Mouse (Mus musculus): Measurements from ENCODE around the gene Lca5l. TPM values are rescaled to one million over a fixed set of nuclear protein-coding genes. Genes with fewer than 3 reads are reported as not detected.

Lca5l gene
- polyA plus RNA-seq (2012; rRNA removed) = 0.91 and 1.0 TPM in 2 replicates

- TF ChIP-seq POLR2A (IDR thresholded peaks at IDR 0.05; ENCODE audit: borderline replicate concordance, extremely low read depth, low read depth, low read length) (peak; percentile 56; the same call in 1 of the 2 replicates), CTCF (IDR thresholded peaks at IDR 0.05; ENCODE audit: insufficient read depth, low read length) (no peak)
- peak; percentile 99 for DNase-seq
- Histone ChIP-seq H3K4me3 (replicated peaks; ENCODE audit: extremely low read depth, low read depth, low read length) (peak within 1 kb of the TSS; percentile 87), H3K4me1 (ENCODE audit: control insufficient read depth, insufficient read depth, low read length) (no peaks in the 10 kb centered on the region; the same call in 1 of the 2 replicates)
- under 1% methylated on average over 76 of the region's 77 CpGs for WGBS
Measured at GRCm38 (mm10) chr16:96191531-96192506, at the start of gene Lca5l. Gene Lca5l, minus strand, starts transcription at chr16:96192271.

- H3K4me1 ChIP-seq (ENCODE audit: control insufficient read depth, insufficient read depth, low read length) = no peaks in the 10 kb centered on the region
- DNase-seq = no peak
- WGBS = 76% methylated on average over 17 of the region's 17 CpGs
- TF ChIP-seq POLR2A (IDR thresholded peaks at IDR 0.05; ENCODE audit: borderline replicate concordance, extremely low read depth, low read depth, low read length) (no peak), CTCF (IDR thresholded peaks at IDR 0.05; ENCODE audit: insufficient read depth, low read length) (no peak)
- no peak within 1 kb of the TSS for H3K4me3 ChIP-seq (replicated peaks; ENCODE audit: extremely low read depth, low read depth, low read length)
Measured at GRCm38 (mm10) chr16:96235366-96235970, 43.4 kb upstream of the Lca5l start, which contains the start of gene B3galt5. Gene B3galt5, plus strand, starts transcription at chr16:96235801.

- Histone ChIP-seq H3K4me1 (ENCODE audit: control insufficient read depth, insufficient read depth, low read length) (no peaks in the 10 kb centered on the region), H3K4me3 (replicated peaks; ENCODE audit: extremely low read depth, low read depth, low read length) (no peak overlapping the region)
- DNase-seq = no peak
- TF ChIP-seq POLR2A (IDR thresholded peaks at IDR 0.05; ENCODE audit: borderline replicate concordance, extremely low read depth, low read depth, low read length) (no peak), CTCF (IDR thresholded peaks at IDR 0.05; ENCODE audit: insufficient read depth, low read length) (no peak)
- 87% methylated on average over 8 of the region's 8 CpGs for WGBS
Measured at GRCm38 (mm10) chr16:96233996-96234395, 41.9 kb upstream of the Lca5l start.

GRCm38 (mm10) chr16:96231974-96232373 lies 39.9 kb upstream of the Lca5l start:
- Histone ChIP-seq H3K4me3 (replicated peaks; ENCODE audit: extremely low read depth, low read depth, low read length) (no peak overlapping the region), H3K4me1 (ENCODE audit: control insufficient read depth, insufficient read depth, low read length) (no peaks in the 10 kb centered on the region)
- DNase-seq = no peak
- no peak for TF ChIP-seq POLR2A (IDR thresholded peaks at IDR 0.05; ENCODE audit: borderline replicate concordance, extremely low read depth, low read depth, low read length)
- TF ChIP-seq CTCF (IDR thresholded peaks at IDR 0.05; ENCODE audit: insufficient read depth, low read length) = no peak
- 84% methylated on average over 8 of the region's 8 CpGs for WGBS

- DNase-seq = no peak
- Histone ChIP-seq H3K4me3 (replicated peaks; ENCODE audit: extremely low read depth, low read depth, low read length) (no peak overlapping the region), H3K4me1 (ENCODE audit: control insufficient read depth, insufficient read depth, low read length) (no peaks in the 10 kb centered on the region)
- WGBS = 91% methylated on average over 4 of the region's 4 CpGs
- TF ChIP-seq CTCF (IDR thresholded peaks at IDR 0.05; ENCODE audit: insufficient read depth, low read length) = no peak
- TF ChIP-seq POLR2A (IDR thresholded peaks at IDR 0.05; ENCODE audit: borderline replicate concordance, extremely low read depth, low read depth, low read length) = no peak
Measured at GRCm38 (mm10) chr16:96231251-96231650, 39.2 kb upstream of the Lca5l start.

GRCm38 (mm10) chr16:96230411-96230810 lies 38.3 kb upstream of the Lca5l start:
- peak; percentile 45 for DNase-seq
- no peak overlapping the region for H3K4me3 ChIP-seq (replicated peaks; ENCODE audit: extremely low read depth, low read depth, low read length)
- no peak for TF ChIP-seq POLR2A (IDR thresholded peaks at IDR 0.05; ENCODE audit: borderline replicate concordance, extremely low read depth, low read depth, low read length)
- TF ChIP-seq CTCF (IDR thresholded peaks at IDR 0.05; ENCODE audit: insufficient read depth, low read length) = peak; percentile 86
- WGBS = 27% methylated on average over 11 of the region's 11 CpGs
- H3K4me1 ChIP-seq (ENCODE audit: control insufficient read depth, insufficient read depth, low read length) = no peaks in the 10 kb centered on the region

GRCm38 (mm10) chr16:96229044-96229555 lies 37.0 kb upstream of the Lca5l start:
- no peak for DNase-seq
- TF ChIP-seq CTCF (IDR thresholded peaks at IDR 0.05; ENCODE audit: insufficient read depth, low read length) (no peak), POLR2A (IDR thresholded peaks at IDR 0.05; ENCODE audit: borderline replicate concordance, extremely low read depth, low read depth, low read length) (no peak)
- no peaks in the 10 kb centered on the region for H3K4me1 ChIP-seq (ENCODE audit: control insufficient read depth, insufficient read depth, low read length)
- WGBS = 43% methylated on average over 8 of the region's 8 CpGs
- H3K4me3 ChIP-seq (replicated peaks; ENCODE audit: extremely low read depth, low read depth, low read length) = no peak overlapping the region

- H3K4me1 ChIP-seq (ENCODE audit: control insufficient read depth, insufficient read depth, low read length) = no peaks in the 10 kb centered on the region
- no peak for TF ChIP-seq CTCF (IDR thresholded peaks at IDR 0.05; ENCODE audit: insufficient read depth, low read length)
- TF ChIP-seq POLR2A (IDR thresholded peaks at IDR 0.05; ENCODE audit: borderline replicate concordance, extremely low read depth, low read depth, low read length) = no peak
- no peak for DNase-seq
- WGBS = 44% methylated on average over 13 of the region's 13 CpGs
- no peak overlapping the region for H3K4me3 ChIP-seq (replicated peaks; ENCODE audit: extremely low read depth, low read depth, low read length)
Measured at GRCm38 (mm10) chr16:96228438-96228837, 36.4 kb upstream of the Lca5l start.

GRCm38 (mm10) chr16:96222452-96222851 lies 30.4 kb upstream of the Lca5l start:
- DNase-seq = no peak
- WGBS = 66% methylated on average over 1 of the region's 1 CpGs
- no peak for TF ChIP-seq POLR2A (IDR thresholded peaks at IDR 0.05; ENCODE audit: borderline replicate concordance, extremely low read depth, low read depth, low read length)
- no peak for TF ChIP-seq CTCF (IDR thresholded peaks at IDR 0.05; ENCODE audit: insufficient read depth, low read length)
- no peak overlapping the region for H3K4me3 ChIP-seq (replicated peaks; ENCODE audit: extremely low read depth, low read depth, low read length)
- no peaks in the 10 kb centered on the region for H3K4me1 ChIP-seq (ENCODE audit: control insufficient read depth, insufficient read depth, low read length)
